Mouse (Mus musculus): ENCODE measurements around the gene Sclt1.

DNA sequence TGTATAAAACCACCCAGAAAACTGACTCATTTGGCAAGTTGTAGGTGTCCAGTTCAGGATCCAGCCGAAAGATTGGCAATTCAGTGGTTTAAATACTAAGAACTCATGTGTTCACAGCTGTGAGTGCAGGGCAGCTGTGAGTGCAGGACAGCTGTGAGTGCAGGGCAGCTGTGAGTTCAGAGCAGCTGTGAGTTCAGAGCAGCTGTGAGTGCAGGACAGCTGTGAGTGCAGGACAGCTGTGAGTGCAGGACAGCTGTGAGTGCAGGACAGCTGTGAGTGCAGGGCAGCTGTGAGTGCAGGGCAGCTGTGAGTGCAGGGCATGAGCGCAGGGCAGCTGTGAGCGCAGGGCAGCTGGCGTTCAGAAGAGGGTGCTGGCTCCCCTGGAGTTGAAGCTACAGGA, 147.3 kb downstream of the Sclt1 start:
- no peak for TF ChIP-seq CTCF (IDR thresholded peaks at IDR 0.05; ENCODE audit: control insufficient read depth, insufficient read depth, insufficient read length)
- TF ChIP-seq MAX (IDR thresholded peaks at IDR 0.05): no peak
- TF ChIP-seq MYOD1 (IDR thresholded peaks at IDR 0.05; ENCODE audit: control insufficient read depth, insufficient read length, low read depth): peak; percentile 92
- no peak for TF ChIP-seq CEBPB (IDR thresholded peaks at IDR 0.05; ENCODE audit: low read depth)
- no peak for TF ChIP-seq USF1 (IDR thresholded peaks at IDR 0.05; ENCODE audit: low read depth)
- TF ChIP-seq FOSL1 (IDR thresholded peaks at IDR 0.05; ENCODE audit: insufficient read depth, low read length, poor library complexity, severe bottlenecking): no peak
- TF ChIP-seq MYOG (IDR thresholded peaks at IDR 0.05; ENCODE audit: control insufficient read depth, extremely low read depth, insufficient read length): no peak
